Mouse (Mus musculus): ENCODE results near the gene Cdc14b.
"Not testable (repeated sequence)": the region's sequence is repeated elsewhere in the genome, so short reads cannot be mapped to it uniquely, and the experiment has no call there.

The Cdc14b gene

DNA sequence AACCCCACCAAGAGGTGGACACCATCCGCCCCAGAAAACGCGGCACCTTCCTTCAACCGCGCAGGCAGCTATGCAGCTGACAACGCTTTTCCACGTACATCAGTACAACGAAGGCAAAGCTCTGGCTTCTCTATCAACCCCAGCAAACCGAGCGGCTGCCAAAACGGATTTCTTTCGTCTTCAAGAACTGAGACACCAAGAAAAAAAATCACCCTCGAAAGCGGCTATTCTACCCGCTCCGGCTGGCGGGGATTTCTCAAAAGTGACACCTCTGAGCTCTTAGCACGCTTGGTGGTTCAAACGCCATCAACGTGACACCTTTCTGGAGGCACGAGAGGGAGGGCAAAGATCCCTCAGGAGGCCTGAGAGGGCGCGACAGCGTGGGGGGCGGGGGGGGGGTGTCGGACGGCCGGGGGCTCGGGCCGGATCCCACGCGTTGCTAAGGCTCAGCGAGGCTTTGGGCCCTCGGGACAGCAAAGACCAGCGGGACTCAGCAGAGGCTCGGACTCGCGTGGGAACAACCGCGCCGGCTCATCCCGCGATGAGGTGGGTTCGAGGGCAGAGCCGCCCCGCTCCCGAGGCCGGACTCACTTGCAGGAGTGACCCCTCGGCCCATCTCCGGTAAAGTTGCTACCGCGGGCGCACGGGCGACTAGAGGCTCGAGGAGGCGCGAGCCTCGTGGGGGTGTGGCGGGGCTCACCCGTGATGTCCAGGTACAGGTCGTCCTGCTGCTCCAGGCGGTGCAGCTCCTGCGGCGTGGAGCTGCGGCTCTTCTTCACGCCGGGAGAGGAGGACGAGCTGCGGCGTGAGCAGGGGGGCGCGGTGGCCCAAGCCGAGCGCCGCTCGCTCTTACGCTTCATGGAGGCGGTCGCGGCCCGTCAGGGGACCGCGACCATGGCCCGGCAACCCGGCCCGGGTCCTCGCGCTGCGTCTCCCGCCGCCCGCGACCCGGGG, 922 bp downstream of the Cdc14b start:
- DNase-seq (ENCODE audit: low read depth, low spot score): peak; percentile 45

DNA sequence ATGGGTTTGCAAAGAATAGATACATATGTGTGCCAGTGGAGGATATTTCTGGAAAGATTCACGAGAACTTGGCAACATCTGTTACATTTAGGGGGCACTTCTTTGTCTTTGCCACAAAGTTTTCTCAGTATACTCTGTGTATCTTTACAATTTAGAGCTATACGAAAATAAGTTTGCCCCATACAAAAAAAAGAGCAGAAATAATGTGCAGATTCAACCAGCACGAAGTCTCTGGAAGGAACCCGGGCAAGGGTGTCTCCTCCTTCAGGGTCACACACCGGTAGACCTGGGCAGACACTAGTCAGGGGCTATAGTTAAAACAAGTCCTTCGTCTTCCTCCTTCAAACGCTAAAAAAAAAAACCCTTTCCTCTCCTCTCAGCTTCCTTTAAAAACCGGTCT, 1.7 kb downstream of the Cdc14b start:
- DNase-seq (ENCODE audit: low read depth, low spot score): no peak

DNA sequence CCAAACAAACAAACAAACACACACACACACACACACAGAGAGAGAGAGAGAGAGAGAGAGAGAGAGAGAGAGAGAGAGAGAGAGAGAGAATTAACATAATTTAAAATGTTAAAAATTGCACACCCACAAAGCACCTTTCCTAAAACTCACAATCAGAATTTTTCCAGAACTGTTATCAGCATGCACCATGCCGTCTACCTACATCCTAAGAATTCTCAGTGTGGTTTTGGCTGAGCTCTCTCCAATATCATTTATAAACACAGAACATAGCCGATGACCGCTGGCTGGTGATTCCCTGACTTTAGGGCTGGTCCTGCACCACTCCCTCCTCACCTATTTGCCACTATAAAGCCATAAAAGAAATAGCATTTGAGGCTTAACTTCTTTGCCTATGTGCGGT, 6.7 kb downstream of the Cdc14b start:
- no peak for DNase-seq (ENCODE audit: low read depth, low spot score)

DNA sequence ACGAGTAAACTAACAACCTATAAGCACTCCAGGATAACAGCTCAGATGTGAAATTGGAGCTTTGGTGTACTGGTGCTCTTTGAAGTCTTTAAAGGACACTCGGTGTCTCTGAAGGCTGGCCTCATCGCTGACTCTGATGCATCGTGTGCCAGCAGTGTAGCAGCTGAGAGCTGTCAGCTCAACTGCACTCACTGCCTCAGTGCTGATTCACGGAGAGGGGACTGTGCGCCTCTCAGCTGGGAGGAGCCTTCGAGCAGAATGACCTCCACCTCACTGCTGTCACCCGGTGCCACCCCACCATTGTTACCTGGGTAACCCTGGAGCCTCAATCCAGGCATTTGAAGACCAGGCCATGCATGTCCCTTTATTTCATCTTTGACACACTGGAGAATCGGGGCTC, 7.9 kb downstream of the Cdc14b start:
- no peak for DNase-seq (ENCODE audit: low read depth, low spot score)

DNA sequence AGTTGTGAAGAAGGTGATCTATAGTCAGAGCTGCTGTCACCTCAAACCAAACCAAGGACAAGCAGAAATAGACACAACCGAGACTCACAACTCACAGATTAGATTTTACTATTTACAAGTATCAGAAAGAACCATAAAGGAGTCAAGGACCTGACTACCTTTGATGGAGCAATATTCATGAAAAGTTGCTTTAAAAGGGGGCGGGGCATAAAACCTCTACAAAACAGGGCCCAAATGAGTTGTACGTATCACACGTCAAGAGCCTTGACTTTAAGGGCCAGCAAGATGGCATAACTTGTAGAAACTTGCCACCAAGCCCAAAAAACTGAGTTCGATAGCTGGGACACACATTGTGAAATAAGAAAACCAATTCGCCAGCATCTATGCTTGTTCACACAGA, 10.5 kb downstream of the Cdc14b start:
- DNase-seq (ENCODE audit: low read depth, low spot score): no peak

DNA sequence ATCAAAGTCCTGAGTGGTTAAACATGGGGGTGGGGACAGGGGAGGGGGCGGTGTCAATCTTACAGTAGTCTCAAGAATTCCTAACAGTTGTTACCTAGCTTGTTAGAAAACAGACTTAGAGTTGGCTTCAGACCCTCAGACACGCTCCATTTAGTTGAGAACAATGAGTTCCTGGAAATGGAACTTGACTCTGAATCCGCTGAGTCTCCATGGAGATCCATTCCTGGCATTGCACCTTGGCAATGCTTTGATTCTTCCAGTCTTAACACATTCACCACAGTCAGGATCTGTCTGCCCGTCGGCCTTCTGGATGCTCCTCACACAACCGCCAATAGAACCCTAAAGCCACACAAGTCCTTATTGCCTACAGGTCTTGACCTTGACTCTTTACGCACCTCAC, 15.2 kb downstream of the Cdc14b start:
- no peak for DNase-seq (ENCODE audit: low read depth, low spot score)

DNA sequence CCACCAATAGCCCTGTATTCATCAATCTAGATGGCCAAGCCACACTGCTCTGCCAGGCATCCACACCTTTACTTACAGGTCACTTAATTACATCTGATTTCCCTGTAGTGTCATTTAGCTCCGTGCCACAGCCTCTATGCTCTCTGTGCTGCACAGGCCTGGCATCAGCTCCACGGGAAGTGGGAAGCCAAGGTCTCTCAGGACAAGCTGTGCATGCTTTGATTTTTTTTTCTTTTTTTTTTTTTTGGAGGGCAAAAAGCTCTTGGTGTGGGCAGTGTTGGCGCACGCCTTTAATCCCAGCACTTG, 16.6 kb downstream of the Cdc14b start:
- no peak for DNase-seq (ENCODE audit: low read depth, low spot score)

DNA sequence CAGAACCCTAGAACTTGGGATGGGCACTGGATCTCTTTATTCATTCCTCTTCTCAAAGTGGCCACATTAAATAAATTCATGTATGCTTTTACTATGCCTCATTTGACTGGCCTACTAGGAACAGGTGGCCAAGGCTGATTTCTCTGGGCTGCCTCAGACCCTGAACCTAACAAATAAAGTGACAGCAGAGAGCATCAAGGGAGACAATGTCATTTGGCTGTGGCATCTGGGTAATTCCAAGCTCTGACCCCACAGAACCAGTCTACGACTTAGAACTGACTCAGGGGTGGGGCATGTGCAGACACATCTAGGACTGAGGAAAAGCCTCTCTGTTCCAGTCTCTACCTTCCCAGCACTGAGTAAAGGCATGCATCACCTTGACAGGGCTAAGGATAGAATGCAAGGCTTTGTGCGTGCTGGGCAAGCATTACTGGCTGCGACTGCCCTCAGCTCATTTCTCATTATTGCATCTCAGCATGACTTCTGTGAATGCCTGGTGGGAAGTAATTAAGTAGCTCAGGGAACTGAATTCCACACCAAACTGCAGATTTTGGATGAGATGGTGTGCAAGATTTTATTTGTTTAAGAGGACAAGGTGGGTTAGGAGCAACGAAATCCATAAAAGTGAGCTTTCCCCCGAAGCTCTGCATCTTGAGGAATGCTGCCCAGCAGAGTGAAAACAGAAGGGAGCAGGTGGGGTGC, 17.1 kb downstream of the Cdc14b start:
- DNase-seq (ENCODE audit: low read depth, low spot score): peak; percentile 20

DNA sequence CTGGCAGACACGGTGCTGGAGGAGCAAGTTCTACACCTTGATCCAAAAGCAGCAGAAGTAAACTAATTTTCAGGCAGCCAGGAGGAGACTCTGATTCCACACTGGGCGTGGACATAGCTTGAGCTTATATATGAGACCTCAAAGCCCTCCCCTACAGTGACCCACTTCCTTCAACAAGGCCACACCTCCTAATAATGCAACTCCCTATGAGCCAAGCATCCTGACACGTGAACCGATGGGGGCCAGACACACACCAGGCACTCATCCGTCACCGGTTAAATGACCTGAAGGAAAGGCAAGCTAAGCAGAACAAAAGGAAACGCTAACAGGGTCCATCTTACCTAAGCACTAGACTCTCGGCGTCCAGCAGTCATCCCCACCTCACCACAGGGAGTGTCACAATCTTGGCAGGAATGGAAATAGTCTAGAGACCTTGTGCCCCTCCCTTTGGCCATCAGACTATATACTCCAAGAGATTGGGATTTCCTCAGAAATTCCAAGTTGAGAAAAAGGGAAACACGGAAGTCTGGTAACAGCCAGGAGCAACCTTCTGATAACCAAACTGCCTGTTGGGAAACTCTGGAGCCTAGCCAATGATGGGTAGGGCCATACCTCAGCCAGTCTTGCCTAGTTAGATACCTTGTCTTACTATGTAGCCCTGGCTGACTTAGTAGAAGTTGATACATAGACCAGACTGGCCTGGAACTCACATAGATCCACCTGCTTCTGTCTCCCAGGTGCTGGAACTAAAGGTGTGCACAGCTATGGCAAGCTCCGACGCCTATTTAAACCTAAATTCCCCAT, 17.9 kb downstream of the Cdc14b start:
- no peak for DNase-seq (ENCODE audit: low read depth, low spot score)

DNA sequence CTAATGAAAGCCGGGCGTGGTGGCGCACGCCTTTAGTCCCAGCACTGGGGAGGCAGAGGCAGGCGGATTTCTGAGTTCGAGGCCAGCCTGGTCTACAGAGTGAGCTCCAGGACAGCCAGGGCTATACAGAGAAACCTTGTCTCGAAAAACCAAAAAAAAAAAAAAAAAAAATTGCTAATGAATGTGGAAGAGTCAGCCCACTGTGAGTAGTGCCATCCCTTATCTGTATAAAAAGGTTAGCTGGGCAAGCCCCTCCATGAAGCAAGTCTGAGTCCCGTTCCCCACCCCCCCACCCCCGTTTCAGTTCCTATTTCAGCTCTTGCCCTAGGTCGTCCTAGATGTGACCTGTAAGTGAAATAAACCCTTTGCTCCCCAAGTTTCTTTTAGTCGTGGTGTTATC, 20.9 kb downstream of the Cdc14b start:
- DNase-seq (ENCODE audit: low read depth, low spot score): not testable (repeated sequence)

DNA sequence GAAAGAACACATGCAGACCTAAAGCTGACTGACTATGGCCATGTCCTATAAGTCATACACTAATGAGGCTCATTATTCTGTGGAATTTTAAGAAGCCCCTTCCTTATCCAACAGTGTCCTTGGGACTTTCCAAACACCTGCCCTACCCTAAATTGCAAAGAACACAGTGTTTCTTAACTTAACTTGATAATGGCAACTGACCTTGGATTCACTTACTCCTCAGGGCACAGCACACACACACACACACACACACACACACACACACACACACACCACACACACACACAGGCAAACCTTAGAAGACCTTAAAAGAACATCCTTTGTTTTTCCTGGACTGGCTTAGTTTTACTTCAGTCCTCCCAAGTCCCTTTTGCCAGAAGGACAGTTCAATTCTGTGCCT, 21.4 kb downstream of the Cdc14b start:
- no peak for DNase-seq (ENCODE audit: low read depth, low spot score)

DNA sequence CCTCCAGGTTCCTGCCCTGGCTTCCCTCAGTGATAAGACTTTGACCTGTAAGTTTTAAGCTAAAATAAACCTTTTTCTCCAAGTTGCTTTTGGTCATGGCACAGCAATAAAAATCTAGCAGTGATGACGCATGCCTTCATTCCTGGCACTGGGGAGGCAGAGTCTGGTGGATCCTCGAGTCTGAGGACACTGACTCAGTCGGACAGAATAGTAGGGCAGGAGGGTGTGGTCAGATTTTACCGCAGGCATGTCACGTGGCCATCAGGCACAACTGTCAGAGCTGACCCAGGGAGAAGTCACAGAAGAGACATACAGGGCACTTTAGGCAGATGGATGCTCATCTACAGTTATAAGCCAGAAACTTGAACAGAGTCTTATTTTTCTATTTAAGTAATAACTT, 22.9 kb downstream of the Cdc14b start:
- DNase-seq (ENCODE audit: low read depth, low spot score): no peak

DNA sequence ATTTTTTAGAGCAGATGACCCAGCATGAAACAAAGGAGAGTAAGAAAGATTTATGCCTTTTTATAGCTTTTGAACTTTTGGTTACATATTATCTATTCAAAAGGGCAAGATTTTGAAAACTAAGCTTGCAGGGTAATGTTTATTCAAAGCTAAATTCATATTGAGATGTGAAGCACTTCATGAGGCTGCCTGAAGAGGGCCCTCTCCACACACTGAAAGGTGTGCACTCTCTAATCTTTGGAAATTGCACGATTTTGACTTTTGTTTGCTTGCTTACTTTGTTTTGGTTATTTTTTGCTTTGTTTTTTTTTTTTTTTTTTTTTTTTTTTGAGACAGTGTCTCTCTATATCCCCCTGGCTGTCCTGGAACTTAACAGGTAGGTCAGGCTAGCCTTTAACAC, 24.7 kb downstream of the Cdc14b start:
- DNase-seq (ENCODE audit: low read depth, low spot score): no peak

DNA sequence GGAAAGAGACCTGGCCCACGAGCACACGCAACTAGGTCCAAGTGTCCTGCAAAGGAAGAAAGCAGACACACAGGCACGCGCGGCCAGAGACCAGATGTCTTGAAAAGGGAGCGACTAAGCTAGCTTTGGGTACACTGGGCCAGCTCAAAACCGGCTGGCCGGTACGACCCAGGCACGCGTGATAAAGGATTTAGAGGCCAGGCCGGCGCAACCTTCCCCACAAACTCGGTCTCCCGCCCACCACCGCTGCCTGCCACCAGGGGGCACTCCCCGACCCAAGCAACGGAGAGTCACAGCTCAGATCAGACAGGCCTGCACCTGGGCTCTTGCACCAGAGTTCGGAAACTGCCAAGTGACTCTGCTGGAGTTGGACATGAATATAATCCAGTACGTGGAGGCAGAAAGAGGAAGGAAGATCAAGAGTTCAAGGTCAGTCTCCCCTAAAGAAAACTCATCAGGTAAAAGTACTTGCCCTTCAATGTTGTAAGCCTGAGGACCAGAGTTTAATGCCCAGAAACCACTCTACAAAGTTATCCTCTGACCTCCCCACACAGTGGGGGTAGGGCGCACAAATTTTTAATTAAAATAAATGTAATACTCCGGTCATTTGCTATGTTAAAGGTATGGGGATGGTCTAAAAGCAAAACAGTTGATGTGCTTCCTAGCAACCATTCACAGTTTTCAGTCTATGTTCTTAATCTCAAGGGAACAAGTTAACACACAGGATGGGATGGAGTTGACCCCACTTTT, 26.1 kb downstream of the Cdc14b start:
- peak; percentile 80 for DNase-seq (ENCODE audit: low read depth, low spot score)

DNA sequence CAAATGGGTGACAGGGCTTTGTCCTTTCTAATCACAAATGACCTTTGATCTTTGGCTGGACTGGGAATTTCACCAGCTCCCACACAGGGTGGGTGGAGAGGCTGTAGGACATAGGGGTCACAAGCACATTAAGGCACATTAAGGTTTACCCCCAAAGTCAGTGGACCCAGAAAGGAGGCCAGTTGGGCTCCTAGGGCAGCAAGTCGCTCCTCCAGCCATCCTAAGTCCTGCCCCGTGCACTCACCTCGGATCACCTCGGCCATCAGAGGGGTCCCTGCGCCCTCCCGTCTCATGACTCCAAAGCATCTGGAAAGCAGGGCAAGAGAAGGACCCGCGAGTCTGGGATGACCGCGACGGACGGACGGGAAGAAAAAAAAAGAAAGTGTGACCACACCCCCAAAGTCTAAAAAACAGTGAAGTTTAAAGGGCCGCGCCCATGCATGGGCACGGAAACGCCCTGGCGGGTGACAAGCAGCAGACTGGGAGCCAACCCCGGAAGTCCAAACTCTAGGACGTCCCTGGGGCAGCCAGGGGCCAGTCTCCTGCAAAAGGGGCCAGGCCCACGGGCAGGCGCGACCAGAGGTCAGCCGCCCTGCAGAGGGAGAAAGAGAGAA, 26.8 kb downstream of the Cdc14b start:
- DNase-seq (ENCODE audit: low read depth, low spot score): peak; percentile 39

DNA sequence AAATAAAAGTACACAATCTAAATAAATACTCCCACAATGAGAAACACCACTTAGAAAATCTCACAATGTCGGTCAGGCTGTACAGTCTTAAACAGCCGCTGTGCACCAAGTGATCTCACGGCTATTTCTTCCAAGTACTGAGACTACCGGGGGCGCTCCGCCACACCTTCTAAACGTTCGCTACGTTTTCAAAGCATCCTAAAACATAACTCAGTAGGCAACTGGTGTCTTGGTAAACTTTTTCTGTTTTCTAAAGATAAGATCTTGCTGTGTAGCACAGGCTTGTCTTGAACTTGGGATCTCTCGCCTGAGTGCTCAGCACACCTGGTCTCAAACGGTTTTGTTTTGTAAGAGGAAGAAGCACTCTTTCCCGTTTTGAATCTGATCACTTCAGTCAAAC, 29.0 kb downstream of the Cdc14b start:
- no peak for DNase-seq (ENCODE audit: low read depth, low spot score)

DNA sequence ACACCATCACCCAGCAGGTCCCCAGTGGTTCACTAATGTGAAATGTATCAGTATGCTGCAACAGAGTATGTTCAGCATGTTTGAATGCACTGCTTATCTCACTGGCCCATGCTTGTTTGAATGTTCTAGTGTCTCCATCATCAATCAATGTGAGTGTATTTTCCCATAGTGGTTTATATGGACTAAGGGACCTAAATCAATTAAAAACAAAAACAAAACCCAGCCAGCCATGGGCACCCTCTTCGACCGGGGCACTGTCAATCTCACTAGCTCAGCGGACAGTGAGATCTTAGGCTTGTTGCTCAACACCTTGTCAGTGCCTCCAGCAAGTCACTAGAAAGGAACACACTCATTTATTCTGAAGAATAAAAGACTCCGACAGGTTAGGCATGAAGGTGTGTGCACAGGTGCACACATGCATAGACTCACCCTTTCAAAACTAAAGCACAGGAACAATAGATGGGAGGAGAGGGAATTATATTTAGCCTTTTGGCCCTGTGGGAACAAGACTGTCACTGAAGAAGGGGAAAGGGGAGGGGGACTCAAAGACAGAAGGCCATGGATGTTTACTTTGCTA, 30.3 kb downstream of the Cdc14b start:
- no peak for DNase-seq (ENCODE audit: low read depth, low spot score)

DNA sequence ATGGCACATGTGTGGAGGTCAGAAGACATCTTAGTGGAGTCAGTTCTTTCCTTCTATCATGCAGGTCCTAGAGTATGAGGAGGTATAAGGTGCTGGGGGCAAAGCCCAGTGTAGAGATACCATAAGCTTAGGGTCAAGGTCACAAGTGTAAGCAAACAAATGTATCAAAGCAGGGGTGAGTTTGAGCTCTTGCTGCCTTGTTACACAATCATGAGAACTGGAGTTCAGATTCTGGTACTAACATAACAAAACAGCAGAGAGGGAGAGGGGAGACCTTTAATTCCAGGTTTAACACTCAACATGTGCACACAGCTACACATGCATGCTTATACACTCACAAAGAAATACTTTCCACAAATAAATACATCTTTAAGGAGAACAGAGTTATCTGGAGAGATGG, 32.4 kb downstream of the Cdc14b start:
- DNase-seq (ENCODE audit: low read depth, low spot score): no peak

DNA sequence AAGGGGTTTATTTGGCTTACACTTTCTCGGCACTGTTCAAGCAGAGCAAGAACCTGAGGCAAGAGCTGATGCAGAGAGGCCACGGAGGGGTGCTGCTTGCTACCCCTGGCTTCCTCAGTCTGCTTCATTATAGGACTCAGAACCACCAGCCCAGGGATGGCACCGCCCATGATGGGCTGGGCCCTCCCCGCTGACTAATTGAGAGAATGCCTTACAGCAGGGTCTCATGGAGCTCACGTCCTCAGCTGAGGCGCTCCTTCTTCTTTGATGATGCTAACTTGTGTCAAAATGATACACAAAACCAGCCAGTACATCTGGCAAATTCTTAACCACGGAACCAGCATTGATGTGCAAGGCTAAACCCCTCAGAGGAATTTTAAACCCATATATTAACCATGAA, 34.5 kb downstream of the Cdc14b start:
- DNase-seq (ENCODE audit: low read depth, low spot score): no peak

DNA sequence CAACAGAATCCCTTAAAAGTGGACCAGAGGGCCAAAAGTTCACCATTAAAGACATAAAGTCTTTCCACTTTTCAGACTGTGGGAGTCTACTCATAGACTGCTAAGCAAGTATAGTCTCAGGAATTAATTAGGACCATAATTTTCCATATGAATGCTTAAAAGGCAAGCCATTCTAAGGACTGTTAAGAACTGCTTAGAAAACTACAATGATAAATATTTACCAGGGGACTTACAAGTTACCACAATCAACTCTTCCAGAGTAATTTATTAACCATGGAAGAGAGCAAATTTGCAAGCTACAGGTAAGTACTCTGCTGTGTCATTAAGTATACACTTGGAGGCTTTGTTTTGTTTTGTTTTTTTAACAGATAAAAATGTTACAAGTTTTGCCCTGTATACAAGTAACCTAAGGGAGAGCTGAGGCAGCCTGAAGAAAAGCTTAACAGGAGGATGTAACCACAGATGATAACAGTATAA, 37.4 kb downstream of the Cdc14b start:
- DNase-seq (ENCODE audit: low read depth, low spot score): no peak
